ENCODE assay signal across 24 mouse cellular contexts in the genomic region with DNA sequence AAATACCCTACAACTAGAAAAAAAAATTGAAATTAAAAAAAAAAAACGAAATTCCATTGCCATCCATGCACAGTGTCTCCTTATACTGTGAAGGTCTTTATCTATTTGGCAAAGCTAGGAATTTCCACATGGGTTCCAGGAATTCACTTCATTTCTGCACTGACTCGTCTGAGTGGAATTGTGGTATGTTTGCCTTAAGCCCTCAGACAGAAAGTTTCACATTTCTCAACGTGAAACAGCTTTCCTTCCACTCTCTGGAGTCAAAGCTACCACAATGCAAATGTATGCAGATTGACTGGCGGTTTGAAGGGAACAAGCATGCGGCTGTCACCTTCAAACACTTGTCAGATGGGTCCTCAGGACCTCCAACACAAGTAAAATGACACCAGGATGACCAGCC. TPM values are rescaled to one million over a fixed set of nuclear protein-coding genes. Genes with fewer than 3 reads are reported as not detected.
A peak's percentile ranks its signal among the peaks of the same experiment; 100 is the strongest.
DNase-seq lines count a peak whose midpoint lies in the region; ATAC-seq and TF ChIP-seq lines count a peak whose summit lies in the region.
"Had no signal": no experiment of that assay in that cellular context is flagged by ENCODE, and none has a peak within 500 bp of the region (broad histone marks: within the 10 kb centered on the region; RNA-seq: fewer than 3 reads in every experiment).

No protein-coding gene starts in this region.

- no peak overlapping the region for H3K27ac ChIP-seq in kidney, postnatal 0 days
- H3K27ac ChIP-seq in kidney, embryonic 16.5 days (ENCODE audit: low read length), result no peak overlapping the region
- 0 out of 2 replicates have a peak overlapping the region, but pooled peaks have one; percentile 4 for H3K27ac ChIP-seq in stomach, embryonic 16.5 days (ENCODE audit: low read length)
- no peak overlapping the region for H3K27ac ChIP-seq in stomach, postnatal 0 days (replicated peaks)
- H3K27ac ChIP-seq: forebrain, embryonic 13.5 days; hindbrain, embryonic 14.5 days; kidney, embryonic 15.5 days; layer of hippocampus, adult 2 months; midbrain, embryonic 15.5 days had no signal

- no peak overlapping the region for H3K4me3 ChIP-seq in kidney, postnatal 0 days (replicated peaks; ENCODE audit: low read depth, low read length)
- no peak overlapping the region for H3K4me3 ChIP-seq in kidney, embryonic 16.5 days (ENCODE audit: low read length)
- no peak overlapping the region for H3K4me3 ChIP-seq in stomach, embryonic 16.5 days (replicated peaks; ENCODE audit: low read length)
- H3K4me3 ChIP-seq in stomach, postnatal 0 days (ENCODE audit: low read depth, low read length), result no peak overlapping the region
- H3K4me3 ChIP-seq: erythroblast, embryonic 14.5 days; forebrain, embryonic 13.5 days; kidney, embryonic 15.5 days; layer of hippocampus, adult 2 months; megakaryocyte, embryonic 14.5 days; midbrain, embryonic 15.5 days; myocyte had no signal

- H3K4me2 ChIP-seq in kidney, postnatal 0 days (ENCODE audit: low read length), result no peak overlapping the region
- no peak overlapping the region for H3K4me2 ChIP-seq in kidney, embryonic 16.5 days (replicated peaks; ENCODE audit: low read depth, low read length)
- H3K4me2 ChIP-seq in stomach, embryonic 16.5 days (ENCODE audit: low read depth, low read length), result no peak overlapping the region
- H3K4me2 ChIP-seq in stomach, postnatal 0 days (replicated peaks; ENCODE audit: low read depth), result no peak overlapping the region
- H3K4me2 ChIP-seq: forebrain, embryonic 13.5 days; hindbrain, embryonic 14.5 days; kidney, embryonic 15.5 days; midbrain, embryonic 15.5 days had no signal

- TF ChIP-seq CTCF in kidney, postnatal 0 days (IDR thresholded peaks at IDR 0.05; ENCODE audit: low read depth), result no peak
- TF ChIP-seq CTCF in stomach, postnatal 0 days (IDR thresholded peaks at IDR 0.05; ENCODE audit: low read depth), result no peak

- H3K36me3 ChIP-seq in kidney, postnatal 0 days (ENCODE audit: insufficient read depth, low read length), result no peaks in the 10 kb centered on the region
- H3K36me3 ChIP-seq in kidney, embryonic 16.5 days (ENCODE audit: insufficient read depth, low read length), result no peaks in the 10 kb centered on the region
- no peaks in the 10 kb centered on the region for H3K36me3 ChIP-seq in stomach, embryonic 16.5 days (ENCODE audit: control insufficient read depth, insufficient read depth, low read length)
- peaks cover 2% of the 10 kb centered on the region; the same call in 1 of the 2 replicates for H3K36me3 ChIP-seq in stomach, postnatal 0 days (ENCODE audit: control insufficient read depth, insufficient read depth, low read length)

- no peak overlapping the region for H3K9ac ChIP-seq in kidney, postnatal 0 days (ENCODE audit: low read depth, low read length)
- H3K9ac ChIP-seq in kidney, embryonic 16.5 days (replicated peaks; ENCODE audit: low read length), result no peak overlapping the region
- H3K9ac ChIP-seq in stomach, embryonic 16.5 days (ENCODE audit: low read length), result no peak overlapping the region
- no peak overlapping the region for H3K9ac ChIP-seq in stomach, postnatal 0 days (ENCODE audit: low read length)
- H3K9ac ChIP-seq: forebrain, embryonic 13.5 days; hindbrain, embryonic 14.5 days; kidney, embryonic 15.5 days; midbrain, embryonic 15.5 days had no signal

- 24% methylated on average over 5 of the region's 5 CpGs for WGBS in kidney, postnatal 0 days
- WGBS in kidney, embryonic 16.5 days, result 20% methylated on average over 5 of the region's 5 CpGs
- 19% methylated on average over 5 of the region's 5 CpGs for WGBS in stomach, embryonic 16.5 days
- WGBS in stomach, postnatal 0 days, result 18% methylated on average over 5 of the region's 5 CpGs

- DNase-seq in kidney, postnatal 0 days (ENCODE audit: low spot score), result peak; percentile 52
- no peak for DNase-seq in stomach, postnatal 0 days (ENCODE audit: low spot score)
- DNase-seq in R1 (ENCODE audit: low read depth, low spot score), result peak; percentile 8
- DNase-seq in mesoderm, embryonic 11.5 days (ENCODE audit: low read depth, low spot score), result peak; percentile 15
- no peak for DNase-seq in left cerebral cortex, adult 9 months (ENCODE audit: low spot score in 2 of 2)
- no peak for DNase-seq in cerebellum, postnatal 25 days
- DNase-seq: adrenal gland, postnatal 10 days; cerebellum, adult 9-11 months; embryo, embryonic 11 days; gastrocnemius, postnatal 14 days; layer of hippocampus, postnatal 36 days; liver; thymus, postnatal 4 days had no signal

- no peak for ATAC-seq in kidney, postnatal 0 days (replicated peaks; ENCODE audit: low FRiP score, low read depth)
- no peak for ATAC-seq in kidney, embryonic 16.5 days (ENCODE audit: low FRiP score, low TSS enrichment)
- no peak for ATAC-seq in stomach, embryonic 16.5 days (ENCODE audit: insufficient read depth, low FRiP score)
- no peak for ATAC-seq in stomach, postnatal 0 days (ENCODE audit: low FRiP score, low TSS enrichment)
- ATAC-seq: forebrain, embryonic 13.5 days; midbrain, embryonic 15.5 days had no signal

- H3K9me3 ChIP-seq in kidney, postnatal 0 days (replicated peaks; ENCODE audit: low read length), result no peaks in the 10 kb centered on the region
- no peaks in the 10 kb centered on the region for H3K9me3 ChIP-seq in kidney, embryonic 16.5 days (ENCODE audit: low read length)
- no peaks in the 10 kb centered on the region for H3K9me3 ChIP-seq in stomach, embryonic 16.5 days (replicated peaks; ENCODE audit: control insufficient read depth, low read length)
- no peaks in the 10 kb centered on the region for H3K9me3 ChIP-seq in stomach, postnatal 0 days (ENCODE audit: control insufficient read depth, low read length)
- H3K9me3 ChIP-seq: forebrain, embryonic 13.5 days; G1E; kidney, embryonic 15.5 days; megakaryocyte, embryonic 14.5 days; midbrain, embryonic 15.5 days had no signal

- no peak for TF ChIP-seq EP300 in stomach, postnatal 0 days (optimal IDR thresholded peaks at IDR 0.05)

- no peaks in the 10 kb centered on the region; the same call in 1 of the 2 replicates for H3K4me1 ChIP-seq in kidney, postnatal 0 days (replicated peaks; ENCODE audit: insufficient read depth, low read length)
- no peaks in the 10 kb centered on the region for H3K4me1 ChIP-seq in kidney, embryonic 16.5 days (ENCODE audit: insufficient read depth, low read length)
- H3K4me1 ChIP-seq in stomach, embryonic 16.5 days (ENCODE audit: control insufficient read depth, insufficient read depth, low read length), result no peaks in the 10 kb centered on the region
- no peaks in the 10 kb centered on the region for H3K4me1 ChIP-seq in stomach, postnatal 0 days (replicated peaks; ENCODE audit: control insufficient read depth, insufficient read depth)
- H3K4me1 ChIP-seq: forebrain, embryonic 13.5 days; kidney, embryonic 15.5 days; midbrain, embryonic 15.5 days had no signal

- no peaks in the 10 kb centered on the region for H3K27me3 ChIP-seq in kidney, postnatal 0 days (ENCODE audit: insufficient read depth, low read length)
- no peaks in the 10 kb centered on the region for H3K27me3 ChIP-seq in kidney, embryonic 16.5 days (ENCODE audit: insufficient read depth, low read length)
- H3K27me3 ChIP-seq in stomach, embryonic 16.5 days (ENCODE audit: control insufficient read depth, insufficient read depth, low read length), result no peaks in the 10 kb centered on the region
- H3K27me3 ChIP-seq in stomach, postnatal 0 days (ENCODE audit: control insufficient read depth, insufficient read depth, low read length), result no peaks in the 10 kb centered on the region
- H3K27me3 ChIP-seq: forebrain, embryonic 13.5 days; kidney, embryonic 15.5 days; megakaryocyte, embryonic 14.5 days; midbrain, embryonic 15.5 days had no signal

RNA-seq across cellular contexts. Expression of gene Gm10642, which starts 24.4 kb away (rescaled TPM):
- 1.3 and 1.7 TPM in 2 replicates for polyA plus RNA-seq in kidney, postnatal 0 days (2015; fragmentation: Nextera tagmentation; extraction: Ambion mirVana)
- polyA plus RNA-seq in kidney, embryonic 16.5 days (2015; fragmentation: Nextera tagmentation; extraction: Ambion mirVana), result 0.17 and 0.36 TPM in 2 replicates
- polyA plus RNA-seq in stomach, embryonic 16.5 days (2015; fragmentation: Nextera tagmentation; extraction: Ambion mirVana), result 0.12 and 0.19 TPM in 2 replicates
- polyA plus RNA-seq in stomach, postnatal 0 days (2015; fragmentation: Nextera tagmentation; extraction: Ambion mirVana), result 2.0 and 2.6 TPM in 2 replicates

RNA-seq across cellular contexts. Expression of gene Mindy2, which starts 25.3 kb away (rescaled TPM):
- 14.6 and 16.9 TPM in 2 replicates for polyA plus RNA-seq in kidney, postnatal 0 days (2015; fragmentation: Nextera tagmentation; extraction: Ambion mirVana)
- 8.8 and 10.3 TPM in 2 replicates for polyA plus RNA-seq in kidney, embryonic 16.5 days (2015; fragmentation: Nextera tagmentation; extraction: Ambion mirVana)
- polyA plus RNA-seq in stomach, embryonic 16.5 days (2015; fragmentation: Nextera tagmentation; extraction: Ambion mirVana), result 6.8 and 8.9 TPM in 2 replicates
- 11.8 and 12.5 TPM in 2 replicates for polyA plus RNA-seq in stomach, postnatal 0 days (2015; fragmentation: Nextera tagmentation; extraction: Ambion mirVana)

RNA-seq across cellular contexts. Expression of gene Adam10, which starts 47.1 kb away (rescaled TPM):
- polyA plus RNA-seq in kidney, postnatal 0 days (2015; fragmentation: Nextera tagmentation; extraction: Ambion mirVana), result 70.5 and 72.6 TPM in 2 replicates
- 88.7 and 90.1 TPM in 2 replicates for polyA plus RNA-seq in kidney, embryonic 16.5 days (2015; fragmentation: Nextera tagmentation; extraction: Ambion mirVana)
- 84.8 and 85.7 TPM in 2 replicates for polyA plus RNA-seq in stomach, embryonic 16.5 days (2015; fragmentation: Nextera tagmentation; extraction: Ambion mirVana)
- 48.1 and 48.2 TPM in 2 replicates for polyA plus RNA-seq in stomach, postnatal 0 days (2015; fragmentation: Nextera tagmentation; extraction: Ambion mirVana)

Comparison
In these comparisons a context has a peak if more than half of its experiments do, and no peak if none do; other contexts are left out.
1. DNase-seq: peak in kidney, postnatal 0 days (single experiment), R1 (single experiment) and mesoderm, embryonic 11.5 days (single experiment); none in stomach, postnatal 0 days (single experiment), left cerebral cortex, adult 9 months (0 of 2) and cerebellum, postnatal 25 days (0 of 2).